Mouse (Mus musculus) small intestine, adult 2 months (tissue): ENCODE results near the gene 1700021F05Rik. TPM values are rescaled to one million over a fixed set of nuclear protein-coding genes. Genes with fewer than 3 reads are reported as not detected.

ENCODE experiments used
- H3K27ac ChIP-seq: fragments of 200-500 bp; 2 replicates; pipeline ENCODE4 v1.5.1; 2012; ENCODE audit warnings: low read depth, low read length, control low read depth, inconsistent platforms; ENCODE audit not compliant: insufficient read depth
- H3K27me3 ChIP-seq: fragments of 200-500 bp; 2 replicates; pipeline ENCODE4 v1.6.1; 2012; ENCODE audit warnings: mild to moderate bottlenecking, moderate library complexity, low read length, inconsistent platforms; ENCODE audit not compliant: control insufficient read depth, insufficient read depth
- H3K36me3 ChIP-seq: fragments of 200-500 bp; 2 replicates; pipeline ENCODE4 v1.6.1; 2012; ENCODE audit warnings: mild to moderate bottlenecking, low read length, control low read depth, inconsistent platforms; ENCODE audit not compliant: control insufficient read depth, insufficient read depth
- H3K4me1 ChIP-seq: fragments of 200-500 bp; 2 replicates; pipeline ENCODE4 v1.6.1; 2012; ENCODE audit warnings: low read length, inconsistent platforms, mixed read lengths; ENCODE audit not compliant: control insufficient read depth, insufficient read depth, insufficient read length
- H3K4me3 ChIP-seq: fragments of 200-500 bp; 2 replicates; pipeline ENCODE4 v1.5.1; 2012; ENCODE audit warnings: low read depth, mild to moderate bottlenecking, control low read depth, inconsistent platforms, low read length, moderate library complexity
- CTCF ChIP-seq: fragments of 200-500 bp; IDR thresholded peaks from 2 replicates; pipeline ENCODE4 v1.5.1; 2012; ENCODE audit warnings: low read depth, mild to moderate bottlenecking, control low read depth, inconsistent platforms, low read length, moderate library complexity, mixed read lengths; ENCODE audit not compliant: insufficient replicate concordance, insufficient read length; ENCODE audit errors: extremely low read depth
- POLR2A ChIP-seq: fragments of 200-500 bp; IDR thresholded peaks from 2 replicates; pipeline ENCODE4 v1.6.1; 2012; ENCODE audit warnings: low read depth, mild to moderate bottlenecking, control low read depth, inconsistent platforms, low read length, moderate library complexity
- WGBS: fragments of 180-500 bp; shearing (Covaris S2); methylation state at CpG from one replicate; pipeline ENCODE4 v1.1.7; 2018; 5-methylcytosine and 5-hydroxymethylcytosine counted together
- polyA plus RNA-seq: library from polyadenylated mRNA; depleted of rRNA; stranded (reverse); fragments of >200 nt; gene quantifications from 2 replicates; pipeline ENCODE4 v1.2.3, GENCODE M21; 2012

1700021F05Rik gene
- polyA plus RNA-seq, 1 experiment: 5.3 TPM

GRCm38 (mm10) chr10:43557630-43558165 lies 16.9 kb upstream of the 1700021F05Rik start:
- no peak overlapping the region for H3K27ac ChIP-seq
- WGBS: 70% methylated on average over 5 of the region's 5 CpGs

GRCm38 (mm10) chr10:43551388-43551787 lies 10.6 kb upstream of the 1700021F05Rik start:
- H3K27me3 ChIP-seq: no peaks in the 10 kb centered on the region
- H3K36me3 ChIP-seq: no peaks in the 10 kb centered on the region
- WGBS: 65% methylated on average over 3 of the region's 3 CpGs
- H3K4me3 ChIP-seq: no peak overlapping the region
- no peaks in the 10 kb centered on the region for H3K4me1 ChIP-seq
- no peak overlapping the region for H3K27ac ChIP-seq
- TF ChIP-seq CTCF (no peak), POLR2A (no peak)

More at GRCm38 (mm10) chr10:43557630-43558165, 16.9 kb upstream of the 1700021F05Rik start:
- Histone ChIP-seq H3K36me3 (no peaks in the 10 kb centered on the region), H3K27me3 (no peaks in the 10 kb centered on the region), H3K4me1 (no peaks in the 10 kb centered on the region), H3K4me3 (no peak overlapping the region)
- TF ChIP-seq CTCF (no peak), POLR2A (no peak)

- TF ChIP-seq POLR2A (no peak), CTCF (no peak)
- no peak overlapping the region for H3K4me3 ChIP-seq
- no peaks in the 10 kb centered on the region for H3K27me3 ChIP-seq
- H3K4me1 ChIP-seq: no peaks in the 10 kb centered on the region
- H3K27ac ChIP-seq: no peak overlapping the region
- WGBS: 55% methylated on average over 3 of the region's 3 CpGs
- no peaks in the 10 kb centered on the region for H3K36me3 ChIP-seq
Measured at GRCm38 (mm10) chr10:43550923-43551322, 10.1 kb upstream of the 1700021F05Rik start.

- H3K4me1 ChIP-seq: no peaks in the 10 kb centered on the region
- no peaks in the 10 kb centered on the region for H3K36me3 ChIP-seq
- TF ChIP-seq POLR2A (no peak), CTCF (peak; percentile 47; the same call in 1 of the 2 replicates)
- no peak overlapping the region for H3K4me3 ChIP-seq
- no peaks in the 10 kb centered on the region for H3K27me3 ChIP-seq
- WGBS: 31% methylated on average over 5 of the region's 5 CpGs
- H3K27ac ChIP-seq: no peak overlapping the region
Measured at GRCm38 (mm10) chr10:43549411-43549810, 8.6 kb upstream of the 1700021F05Rik start.

GRCm38 (mm10) chr10:43541153-43541544 lies 355 bp upstream of the 1700021F05Rik start:
- TF ChIP-seq POLR2A: no peak
- H3K27me3 ChIP-seq: no peaks in the 10 kb centered on the region
- no peaks in the 10 kb centered on the region; the same call in 1 of the 2 replicates for H3K4me1 ChIP-seq
- no peak overlapping the region for H3K4me3 ChIP-seq
- no peaks in the 10 kb centered on the region for H3K36me3 ChIP-seq
- no peak overlapping the region for H3K27ac ChIP-seq
- WGBS: 22% methylated on average over 8 of the region's 8 CpGs

- H3K27ac ChIP-seq: peak overlapping the region; percentile 67
Measured at GRCm38 (mm10) chr10:43539746-43540310, 966 bp downstream of the 1700021F05Rik start.

GRCm38 (mm10) chr10:43538831-43539230 lies 2.0 kb downstream of the 1700021F05Rik start:
- Histone ChIP-seq H3K4me3 (no peak overlapping the region), H3K27ac (no peak overlapping the region), H3K4me1 (no peaks in the 10 kb centered on the region; the same call in 1 of the 2 replicates), H3K36me3 (peaks cover 4% of the 10 kb centered on the region), H3K27me3 (no peaks in the 10 kb centered on the region)
- TF ChIP-seq CTCF (no peak), POLR2A (no peak)
- WGBS: 42% methylated on average over 5 of the region's 5 CpGs

More at GRCm38 (mm10) chr10:43539746-43540310, 966 bp downstream of the 1700021F05Rik start:
- WGBS: 8% methylated on average over 12 of the region's 12 CpGs
- H3K27me3 ChIP-seq: no peaks in the 10 kb centered on the region
- peak overlapping the region; percentile 96; the same call in 1 of the 2 replicates for H3K4me3 ChIP-seq
- H3K4me1 ChIP-seq: no peaks in the 10 kb centered on the region; the same call in 1 of the 2 replicates
- peaks cover 4% of the 10 kb centered on the region for H3K36me3 ChIP-seq
- TF ChIP-seq CTCF: no peak
- no peak for TF ChIP-seq POLR2A
